Mouse (Mus musculus): Measurements from ENCODE around the gene Slc35g1. TPM values are rescaled to one million over a fixed set of nuclear protein-coding genes. Genes with fewer than 3 reads are reported as not detected.
"Not testable (repeated sequence)": the region's sequence is repeated elsewhere in the genome, so short reads cannot be mapped to it uniquely, and the experiment has no call there.

The Slc35g1 gene
- polyA plus RNA-seq, 1 experiment from 2014 or later: 2.9 TPM

DNA sequence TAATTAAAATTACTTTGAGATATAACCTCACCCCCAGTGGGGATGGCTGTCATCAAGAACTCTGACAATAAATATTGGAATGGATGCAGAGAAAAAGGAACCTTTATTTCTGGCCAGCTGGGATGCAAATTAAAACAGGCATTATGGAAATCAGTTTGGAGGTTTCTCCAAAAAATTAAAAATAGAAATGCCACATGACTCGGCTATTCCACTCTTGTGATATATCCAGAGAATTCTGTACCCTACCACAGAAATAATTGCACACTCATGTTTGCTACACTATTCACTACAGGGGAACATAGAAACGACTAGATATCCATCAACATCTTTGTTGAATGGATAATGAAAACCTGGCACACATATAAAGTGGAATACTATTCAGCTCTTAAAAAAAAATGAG is 33.9 kb upstream of the Slc35g1 start:
- H3K36me3 ChIP-seq: no peaks in the 10 kb centered on the region
- no peak overlapping the region for H3K4me3 ChIP-seq
- H3K27me3 ChIP-seq: no peaks in the 10 kb centered on the region
- no peak for ATAC-seq (ENCODE audit: low FRiP score)
- no peaks in the 10 kb centered on the region for H3K9me3 ChIP-seq (replicated peaks)
- H3K27ac ChIP-seq: no peak overlapping the region
- no peak overlapping the region for H3K9ac ChIP-seq
- no peak overlapping the region for H3K4me2 ChIP-seq (replicated peaks)
- no peaks in the 10 kb centered on the region for H3K4me1 ChIP-seq
- 82% methylated on average over 2 of the region's 2 CpGs for WGBS

DNA sequence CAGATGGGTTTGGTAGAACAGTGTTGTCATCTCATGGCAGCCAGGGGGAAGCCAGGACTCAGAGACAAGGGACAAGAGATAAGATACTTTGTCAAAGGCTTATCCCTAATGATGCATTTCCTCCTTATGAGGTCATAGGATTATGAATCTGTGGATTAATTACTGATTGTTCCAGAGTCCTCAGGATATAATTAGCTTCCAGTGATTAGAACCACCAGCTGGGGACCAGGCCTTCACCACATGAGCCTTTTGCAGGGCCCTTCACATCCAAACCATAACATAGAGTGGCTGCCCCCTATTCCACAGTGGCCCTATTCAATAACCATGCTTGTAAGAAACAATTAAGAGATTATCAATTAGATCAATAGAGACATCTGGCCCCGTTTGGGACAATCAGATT is 32.4 kb upstream of the Slc35g1 start:
- Histone ChIP-seq H3K27me3 (no peaks in the 10 kb centered on the region), H3K4me2 (replicated peaks) (no peak overlapping the region), H3K36me3 (no peaks in the 10 kb centered on the region), H3K4me1 (no peaks in the 10 kb centered on the region), H3K9me3 (replicated peaks) (no peaks in the 10 kb centered on the region), H3K27ac (no peak overlapping the region), H3K9ac (no peak overlapping the region), H3K4me3 (no peak overlapping the region)
- WGBS: 44% methylated on average over 1 of the region's 1 CpGs
- peak; percentile 66 for ATAC-seq (ENCODE audit: low FRiP score)

DNA sequence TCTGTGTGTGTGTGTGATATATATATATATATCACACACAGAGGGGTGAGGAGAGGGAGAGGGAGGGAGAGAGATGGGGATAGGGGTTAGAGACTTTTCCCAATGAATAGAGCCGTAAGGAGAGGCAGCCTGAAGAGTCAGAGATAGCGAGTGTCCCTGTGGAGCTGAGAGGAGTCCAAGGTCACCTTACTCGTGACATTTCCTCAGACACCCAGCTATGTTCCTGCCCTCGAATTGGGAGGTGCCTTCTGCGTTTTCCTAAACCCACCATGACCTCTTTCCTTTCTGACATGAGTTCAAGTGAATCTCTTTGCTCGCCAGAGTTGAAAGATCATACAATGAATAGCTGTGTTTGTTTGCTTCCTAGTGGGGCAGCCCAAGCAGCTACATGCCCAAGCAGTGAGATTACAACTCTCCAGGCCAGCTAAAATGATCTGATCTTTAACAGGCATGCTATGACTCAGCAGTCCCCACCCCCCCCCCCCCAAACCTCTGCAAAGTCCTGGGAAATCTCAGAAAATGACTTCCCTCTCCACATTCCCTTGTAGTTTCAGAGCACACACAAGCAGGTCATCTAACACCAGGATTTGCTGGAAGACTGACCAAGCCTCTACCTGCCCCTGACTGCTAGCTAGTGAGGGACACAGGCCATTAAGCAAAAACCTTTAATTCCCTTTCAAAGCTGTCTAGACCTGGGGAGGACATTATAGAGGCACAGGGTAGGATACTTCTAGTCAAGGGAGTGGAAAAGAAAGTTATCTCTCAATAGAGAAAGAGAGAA is 31.7 kb upstream of the Slc35g1 start:
- no peak overlapping the region for H3K9ac ChIP-seq
- no peak overlapping the region for H3K4me3 ChIP-seq
- whole genome bisulfite sequencing: 35% methylated on average over 6 of the region's 6 CpGs
- H3K36me3 ChIP-seq: no peaks in the 10 kb centered on the region
- no peaks in the 10 kb centered on the region for H3K4me1 ChIP-seq
- no peaks in the 10 kb centered on the region for H3K27me3 ChIP-seq
- no peak for ATAC-seq (ENCODE audit: low FRiP score)
- H3K4me2 ChIP-seq (replicated peaks): no peak overlapping the region
- no peak overlapping the region for H3K27ac ChIP-seq
- H3K9me3 ChIP-seq (replicated peaks): no peaks in the 10 kb centered on the region

DNA sequence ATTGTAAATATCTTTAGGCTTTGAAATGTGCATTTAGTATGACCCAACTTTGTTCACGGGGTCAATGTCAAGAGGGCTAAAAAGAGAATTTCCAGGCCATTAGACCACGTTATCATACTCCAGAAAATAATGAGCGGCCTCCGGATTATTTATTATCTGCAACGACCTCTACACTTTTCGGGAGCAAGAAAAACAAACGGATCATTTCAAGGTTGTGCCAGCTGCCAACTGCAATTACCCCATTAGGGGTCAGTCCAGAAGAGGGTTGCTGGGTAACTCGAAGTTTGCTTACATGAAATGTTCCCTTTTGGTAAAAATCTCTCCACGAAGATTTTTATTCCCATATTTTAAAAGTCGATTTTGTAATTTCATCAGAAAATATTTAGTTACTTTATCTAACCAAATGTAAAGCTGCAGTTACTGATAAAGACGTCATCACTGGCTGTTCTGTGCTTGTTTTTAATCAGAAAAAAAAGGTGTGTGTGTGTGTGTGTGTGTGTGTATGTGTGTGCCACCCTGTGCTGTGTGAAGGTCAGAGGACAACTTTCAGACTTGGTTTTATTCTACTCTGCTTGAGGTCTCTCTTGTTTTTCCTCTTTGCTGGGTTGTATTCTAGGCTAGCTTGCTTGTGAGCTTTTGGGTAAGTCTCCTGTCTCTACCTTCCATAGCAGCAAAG is 30.7 kb upstream of the Slc35g1 start:
- Histone ChIP-seq H3K36me3 (no peaks in the 10 kb centered on the region), H3K9ac (no peak overlapping the region), H3K4me3 (no peak overlapping the region), H3K9me3 (replicated peaks) (no peaks in the 10 kb centered on the region), H3K4me2 (replicated peaks) (no peak overlapping the region), H3K27me3 (no peaks in the 10 kb centered on the region), H3K4me1 (no peaks in the 10 kb centered on the region), H3K27ac (no peak overlapping the region)
- no peak for ATAC-seq (ENCODE audit: low FRiP score)
- 68% methylated on average over 11 of the region's 11 CpGs for WGBS

DNA sequence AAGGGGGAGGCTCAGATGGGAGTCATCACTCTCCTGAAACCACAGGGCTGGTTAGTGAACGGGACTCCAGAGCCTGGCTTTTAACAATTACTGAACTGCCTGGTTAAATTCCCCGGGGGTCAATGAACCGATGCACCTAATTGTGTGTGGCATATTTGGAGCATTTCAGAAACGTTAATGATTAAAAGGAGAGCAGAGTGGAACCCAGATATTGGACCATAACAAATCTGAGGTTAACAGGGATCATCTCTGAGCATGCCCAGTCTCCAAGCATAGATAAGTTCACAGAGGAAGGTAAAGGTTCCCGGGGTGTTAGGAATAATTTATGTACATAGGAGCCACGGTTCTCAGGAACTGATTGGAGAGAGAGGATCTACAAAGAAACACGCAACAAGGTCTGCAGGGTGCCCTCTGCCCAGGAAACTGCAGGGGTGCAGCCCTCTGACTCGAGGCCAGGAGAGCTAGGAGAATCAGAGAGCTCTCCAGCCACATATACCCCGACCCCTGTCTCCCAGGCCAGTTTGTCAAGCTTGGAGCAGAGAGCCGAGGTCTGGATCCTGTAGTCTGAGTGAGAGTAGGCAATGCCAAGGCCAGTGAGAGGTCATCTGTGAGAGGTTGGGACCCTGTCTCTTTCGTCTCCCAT is 23.2 kb upstream of the Slc35g1 start:
- no peak overlapping the region for H3K4me2 ChIP-seq (replicated peaks)
- H3K9ac ChIP-seq: no peak overlapping the region
- no peaks in the 10 kb centered on the region for H3K27me3 ChIP-seq
- H3K4me3 ChIP-seq: no peak overlapping the region
- H3K4me1 ChIP-seq: peaks cover 10% of the 10 kb centered on the region; the same call in 1 of the 2 replicates
- H3K36me3 ChIP-seq: no peaks in the 10 kb centered on the region
- no peak overlapping the region for H3K27ac ChIP-seq
- H3K9me3 ChIP-seq (replicated peaks): no peaks in the 10 kb centered on the region
- ATAC-seq (ENCODE audit: low FRiP score): no peak
- WGBS: 28% methylated on average over 11 of the region's 11 CpGs

DNA sequence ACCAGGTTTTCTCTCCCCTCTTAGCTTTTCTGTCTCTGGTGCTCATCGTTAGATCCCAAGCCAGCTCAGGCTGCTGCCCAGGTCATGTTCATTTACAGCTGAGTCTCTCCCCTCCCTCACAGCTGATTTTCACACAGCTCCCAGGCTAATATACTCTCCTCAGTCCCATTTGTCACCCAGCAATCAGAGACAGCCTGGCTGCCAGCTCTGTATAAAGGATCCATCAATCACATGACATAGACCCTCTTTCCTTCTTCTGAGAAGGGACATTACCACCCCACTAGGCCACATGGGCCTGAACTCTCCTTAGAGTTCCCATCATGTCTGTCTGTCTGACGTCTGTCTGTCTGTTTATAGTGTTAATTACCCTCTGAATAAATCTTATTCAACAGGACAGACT is 22.4 kb upstream of the Slc35g1 start:
- Histone ChIP-seq H3K4me1 (peaks cover 10% of the 10 kb centered on the region; the same call in 1 of the 2 replicates), H3K9ac (no peak overlapping the region), H3K4me2 (replicated peaks) (no peak overlapping the region), H3K27me3 (no peaks in the 10 kb centered on the region), H3K4me3 (no peak overlapping the region), H3K36me3 (no peaks in the 10 kb centered on the region), H3K27ac (no peak overlapping the region), H3K9me3 (replicated peaks) (no peaks in the 10 kb centered on the region)
- 33% methylated on average over 2 of the region's 2 CpGs for WGBS
- peak; percentile 84 for ATAC-seq (ENCODE audit: low FRiP score)

DNA sequence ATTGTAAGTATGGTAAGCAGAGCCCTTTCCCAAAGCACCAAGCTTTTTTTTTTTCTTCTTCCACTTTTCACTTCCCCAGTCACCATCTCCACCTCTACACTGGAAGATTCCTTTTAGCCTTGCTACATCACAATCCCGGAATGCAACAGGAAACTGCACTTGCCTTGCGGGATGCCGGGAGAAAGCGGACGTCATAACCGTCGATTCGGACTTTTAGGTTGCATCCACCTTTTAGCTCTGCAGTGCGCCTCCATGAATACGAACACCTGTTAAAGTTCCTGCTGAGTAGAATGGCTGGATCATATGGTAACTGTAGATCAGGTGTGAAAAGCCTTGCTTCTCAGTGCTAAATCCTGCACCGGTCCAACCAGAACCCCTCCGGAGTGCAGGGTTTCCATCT is 12.0 kb upstream of the Slc35g1 start:
- Histone ChIP-seq H3K27me3 (no peaks in the 10 kb centered on the region), H3K4me2 (replicated peaks) (no peak overlapping the region), H3K4me1 (no peaks in the 10 kb centered on the region), H3K9me3 (replicated peaks) (no peaks in the 10 kb centered on the region), H3K27ac (no peak overlapping the region), H3K4me3 (no peak overlapping the region), H3K9ac (no peak overlapping the region), H3K36me3 (no peaks in the 10 kb centered on the region)
- ATAC-seq (ENCODE audit: low FRiP score): no peak
- whole genome bisulfite sequencing: 85% methylated on average over 12 of the region's 12 CpGs

DNA sequence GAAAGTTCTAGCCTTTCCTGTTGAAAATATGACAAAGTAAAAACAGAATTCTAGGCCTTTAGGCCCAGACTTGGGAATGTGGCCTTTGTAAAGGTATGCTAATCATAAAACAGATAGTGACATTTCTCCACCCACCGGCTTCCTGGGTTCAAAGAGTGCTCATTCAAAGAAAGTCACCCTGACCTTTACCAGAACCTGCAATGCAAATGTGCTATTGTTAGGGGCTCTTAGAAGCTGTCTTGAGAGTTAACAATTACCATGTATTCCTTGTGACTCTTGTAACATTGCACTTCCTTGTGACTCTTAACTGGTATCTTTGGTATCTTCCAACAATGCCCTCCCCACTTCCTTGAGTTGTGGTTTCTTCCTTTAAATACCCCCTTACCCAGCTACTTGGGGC is 8.8 kb upstream of the Slc35g1 start:
- H3K4me1 ChIP-seq; H3K27ac ChIP-seq; H3K9me3 ChIP-seq (replicated peaks); H3K4me2 ChIP-seq (replicated peaks); H3K36me3 ChIP-seq; H3K4me3 ChIP-seq; H3K9ac ChIP-seq; H3K27me3 ChIP-seq; ATAC-seq (ENCODE audit: low FRiP score): not testable (repeated sequence)
- 87% methylated on average over 1 of the region's 1 CpGs for WGBS

DNA sequence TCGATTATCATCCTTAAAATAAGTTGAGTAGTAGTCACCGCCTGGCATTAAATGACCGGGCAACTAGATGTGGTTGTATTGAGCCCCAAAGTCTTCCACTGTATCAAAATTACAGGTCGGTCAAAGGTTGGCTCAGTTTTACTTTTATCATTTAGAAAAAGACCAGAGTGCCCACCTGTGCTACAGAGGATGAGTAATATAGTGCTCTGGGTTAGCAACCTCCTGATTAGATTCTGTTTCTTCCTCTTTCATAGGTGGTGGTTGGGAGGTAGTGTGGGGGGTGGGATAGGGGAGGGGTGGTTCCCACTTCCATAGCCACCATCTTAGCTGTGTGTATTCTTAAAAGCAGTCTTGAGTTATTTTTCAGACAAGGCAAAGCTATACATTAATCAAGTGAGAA is 7.9 kb upstream of the Slc35g1 start:
- Histone ChIP-seq H3K27ac (no peak overlapping the region), H3K4me1 (no peaks in the 10 kb centered on the region), H3K9ac (no peak overlapping the region), H3K4me3 (no peak overlapping the region), H3K27me3 (no peaks in the 10 kb centered on the region), H3K9me3 (replicated peaks) (no peaks in the 10 kb centered on the region), H3K4me2 (replicated peaks) (no peak overlapping the region), H3K36me3 (no peaks in the 10 kb centered on the region)
- WGBS: 92% methylated on average over 4 of the region's 4 CpGs
- ATAC-seq (ENCODE audit: low FRiP score): no peak

DNA sequence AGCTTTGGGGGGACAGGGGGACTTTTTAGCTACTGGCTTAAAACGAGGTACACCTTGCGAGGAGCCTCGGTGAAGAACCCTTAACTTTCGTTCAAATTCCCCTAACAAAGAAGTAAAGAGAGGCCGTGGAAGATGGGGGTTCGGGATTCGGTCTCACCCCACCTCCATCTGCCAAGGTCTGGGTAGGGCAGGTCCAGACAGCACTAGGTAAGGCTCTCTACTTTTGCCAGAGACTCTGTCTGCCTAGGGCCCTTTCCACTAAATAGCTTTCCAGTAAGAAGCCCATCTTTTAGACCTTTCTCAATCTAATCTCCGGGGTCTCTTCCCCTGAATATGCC is 822 bp downstream of the Slc35g1 start:
- WGBS: 24% methylated on average over 8 of the region's 8 CpGs
- H3K9ac ChIP-seq: no peak overlapping the region

DNA sequence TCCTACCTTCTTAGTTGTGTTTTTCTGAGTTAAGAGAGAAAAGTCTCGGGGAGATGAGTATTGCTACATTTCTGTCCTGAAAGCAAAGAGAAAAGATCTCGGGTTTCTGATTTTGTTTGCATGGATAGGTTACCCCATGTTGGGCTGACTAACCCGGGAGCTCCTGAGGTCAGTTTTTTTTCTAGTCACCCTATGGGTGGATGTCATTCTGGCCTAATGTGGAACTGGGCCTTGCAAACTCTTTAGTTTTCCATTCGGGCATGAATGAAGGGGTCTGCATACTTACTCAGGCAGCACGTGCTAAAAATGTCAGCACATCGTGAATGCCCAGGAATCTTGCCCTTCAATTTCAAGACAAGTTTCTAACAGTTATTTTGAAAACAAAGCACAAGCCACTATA is 1.2 kb downstream of the Slc35g1 start:
- Histone ChIP-seq H3K9ac (no peak overlapping the region), H3K27me3 (peaks cover 4% of the 10 kb centered on the region), H3K4me3 (peak overlapping the region; percentile 79; the same call in 1 of the 2 replicates), H3K36me3 (no peaks in the 10 kb centered on the region), H3K4me1 (peaks cover 7% of the 10 kb centered on the region), H3K4me2 (replicated peaks) (peak overlapping the region; percentile 85), H3K9me3 (replicated peaks) (no peaks in the 10 kb centered on the region), H3K27ac (no peak overlapping the region)
- WGBS: 28% methylated on average over 6 of the region's 6 CpGs
- ATAC-seq (ENCODE audit: low FRiP score): no peak

More for the DNA sequence above, 822 bp downstream of the Slc35g1 start:
- Histone ChIP-seq H3K4me2 (replicated peaks) (peak overlapping the region; percentile 85), H3K4me1 (peaks cover 7% of the 10 kb centered on the region), H3K9me3 (replicated peaks) (no peaks in the 10 kb centered on the region), H3K27ac (no peak overlapping the region), H3K27me3 (peaks cover 4% of the 10 kb centered on the region), H3K36me3 (no peaks in the 10 kb centered on the region), H3K4me3 (peak overlapping the region; percentile 79)
- ATAC-seq (ENCODE audit: low FRiP score): peak; percentile 15

DNA sequence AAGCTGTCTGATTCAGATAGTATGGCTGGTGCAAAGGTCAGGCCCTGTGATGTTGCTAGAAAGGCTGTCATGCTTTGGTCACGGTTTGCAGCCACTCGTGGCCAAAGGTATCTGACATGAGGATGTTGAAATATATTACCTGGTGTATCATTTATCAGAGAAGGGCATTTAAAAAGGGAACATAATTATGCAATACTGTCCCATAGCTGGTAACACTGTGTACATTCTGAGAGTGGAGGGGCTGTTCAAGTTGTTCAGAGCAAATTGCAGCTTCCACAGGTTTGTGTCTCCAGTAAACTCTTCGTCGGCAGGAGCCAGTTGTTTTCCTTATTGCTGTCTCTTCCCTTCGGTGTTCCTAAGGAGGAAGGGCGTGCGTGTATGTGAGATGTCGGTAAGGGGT is 3.2 kb downstream of the Slc35g1 start:
- ATAC-seq (ENCODE audit: low FRiP score): no peak
- Histone ChIP-seq H3K4me3 (no peak overlapping the region), H3K4me2 (replicated peaks) (no peak overlapping the region), H3K9me3 (replicated peaks) (no peaks in the 10 kb centered on the region), H3K9ac (no peak overlapping the region), H3K4me1 (peaks cover 7% of the 10 kb centered on the region), H3K36me3 (0 out of 2 replicates have a peak, but pooled peaks cover 4% of the 10 kb centered on the region), H3K27ac (no peak overlapping the region), H3K27me3 (peaks cover 4% of the 10 kb centered on the region)
- 86% methylated on average over 8 of the region's 8 CpGs for WGBS

All from hindbrain, embryonic 12.5 days (tissue).